Mouse (Mus musculus) megakaryocyte, embryonic 14.5 days (primary cell): ENCODE measurements around the gene Ttc9b.

Experiments used
- FLI1 ChIP-seq: IDR thresholded peaks from 2 replicates; pipeline ENCODE4 v1.6.1; 2012; ENCODE audit warnings: low read length, inconsistent platforms, mixed read lengths
- GATA1 ChIP-seq: IDR thresholded peaks from 3 replicates; pipeline ENCODE4 v1.6.1; 2012; ENCODE audit warnings: mixed read lengths, low read length, inconsistent platforms, borderline replicate concordance

- TF ChIP-seq GATA1 (no peak), FLI1 (no peak)
Measured at GRCm38 (mm10) chr7:27685220-27685619, 31.5 kb downstream of the Ttc9b start.
